Mouse (Mus musculus): ENCODE results near the gene Gm7982. TPM values are rescaled to one million over a fixed set of nuclear protein-coding genes. Genes with fewer than 3 reads are reported as not detected.
"Not testable (repeated sequence)": the region's sequence is repeated elsewhere in the genome, so short reads cannot be mapped to it uniquely, and the experiment has no call there.

Gene Gm7982
- not detected in 2 replicates for polyA plus RNA-seq (2015; fragmentation: Nextera tagmentation; extraction: Ambion mirVana)

GRCm38 (mm10) chr5:95741714-95742113 is at the start of gene Gm7982:
Gene Gm7982 (plus strand): TSS chr5:95742014.
- not testable (repeated sequence) for ATAC-seq; H3K27ac ChIP-seq; H3K9ac ChIP-seq; H3K4me2 ChIP-seq; H3K9me3 ChIP-seq (replicated peaks); H3K36me3 ChIP-seq (ENCODE audit: poor library complexity, severe bottlenecking); H3K27me3 ChIP-seq; H3K4me1 ChIP-seq; H3K4me3 ChIP-seq
- WGBS = no CpG with 5 or more reads among the region's 3 CpGs

GRCm38 (mm10) chr5:95736073-95736472 is 5.7 kb upstream of the Gm7982 start, which contains the start of gene Gm7978:
Gene Gm7978 (minus strand): TSS chr5:95736173.
- not testable (repeated sequence) for H3K9me3 ChIP-seq (replicated peaks); H3K4me1 ChIP-seq; H3K9ac ChIP-seq; H3K36me3 ChIP-seq (ENCODE audit: poor library complexity, severe bottlenecking); H3K27ac ChIP-seq; H3K27me3 ChIP-seq; H3K4me3 ChIP-seq; ATAC-seq; H3K4me2 ChIP-seq
- WGBS = no CpG with 5 or more reads among the region's 1 CpGs

GRCm38 (mm10) chr5:95775690-95776089 is 33.9 kb downstream of the Gm7982 start, which contains the start of gene E330014E10Rik:
Gene E330014E10Rik (plus strand): TSS chr5:95775990.
- no CpG with 5 or more reads among the region's 2 CpGs for WGBS
- not testable (repeated sequence) for H3K4me1 ChIP-seq; H3K27me3 ChIP-seq; H3K27ac ChIP-seq; H3K36me3 ChIP-seq (ENCODE audit: poor library complexity, severe bottlenecking); H3K4me2 ChIP-seq; H3K9me3 ChIP-seq (replicated peaks); ATAC-seq; H3K4me3 ChIP-seq; H3K9ac ChIP-seq

Other genes with a start within 250 kb of the Gm7982 start
- gene Gm3286, start 231.3 kb upstream of the Gm7982 start, polyA plus RNA-seq (2015; fragmentation: Nextera tagmentation; extraction: Ambion mirVana) = not detected in 2 replicates
- gene Gm7971, start 147.1 kb upstream of the Gm7982 start, polyA plus RNA-seq (2015; fragmentation: Nextera tagmentation; extraction: Ambion mirVana) = not detected in 2 replicates
- not detected in 2 replicates for gene Gm7978, start 5.8 kb upstream of the Gm7982 start, polyA plus RNA-seq (2015; fragmentation: Nextera tagmentation; extraction: Ambion mirVana)
- gene E330014E10Rik, start 34.0 kb downstream of the Gm7982 start, polyA plus RNA-seq (2015; fragmentation: Nextera tagmentation; extraction: Ambion mirVana) = not detected in 2 replicates
- gene Cxcl13, start 214.9 kb downstream of the Gm7982 start, polyA plus RNA-seq (2015; fragmentation: Nextera tagmentation; extraction: Ambion mirVana) = not detected in 2 replicates

All from forebrain, embryonic 13.5 days (tissue).